Comparison of ENCODE assay signal across 8 mouse cellular contexts in genomic region chr2:168525391-168526154, GRCm38 (mm10).
DNase-seq lines count a peak whose midpoint lies in the region; ATAC-seq and TF ChIP-seq lines count a peak whose summit lies in the region.

No protein-coding gene starts in this region.

- peak overlapping the region; percentile 17 for H3K4me3 ChIP-seq in lung, embryonic 14.5 days (ENCODE audit: low read depth, low read length)
- peak overlapping the region; percentile 20 for H3K4me3 ChIP-seq in embryonic facial prominence, embryonic 14.5 days (ENCODE audit: low read depth, low read length)
- peak overlapping the region; percentile 21 for H3K4me3 ChIP-seq in limb, embryonic 12.5 days (replicated peaks)

- ATAC-seq in lung, embryonic 14.5 days (ENCODE audit: insufficient read depth): peak; percentile 22; the same call in 1 of the 2 replicates
- ATAC-seq in embryonic facial prominence, embryonic 14.5 days (ENCODE audit: low read depth): peak; percentile 37
- peak; percentile 27; the same call in 1 of the 2 replicates for ATAC-seq in limb, embryonic 12.5 days (ENCODE audit: insufficient number of reproducible peaks, insufficient read depth, low FRiP score, low TSS enrichment, low read depth)

- H3K9me3 ChIP-seq in lung, embryonic 14.5 days (ENCODE audit: low read depth, low read length): no peaks in the 10 kb centered on the region
- H3K9me3 ChIP-seq in embryonic facial prominence, embryonic 14.5 days (ENCODE audit: control insufficient read depth, low read length): no peaks in the 10 kb centered on the region; the same call in 1 of the 2 replicates
- H3K9me3 ChIP-seq in limb, embryonic 12.5 days: peaks cover 4% of the 10 kb centered on the region; the same call in 1 of the 2 replicates

- peak; percentile 51 for DNase-seq in lung, embryonic 14.5 days
- no peak for DNase-seq in lung, postnatal 25 days (ENCODE audit: low spot score)
- peak; percentile 60 for DNase-seq in embryonic facial prominence, embryonic 14.5 days (ENCODE audit: low spot score)
- peak; percentile 27 for DNase-seq in retina, postnatal 7 days (ENCODE audit: low read depth, low spot score)
- no peak for DNase-seq in T-cell, adult 2 months (ENCODE audit: low spot score)
- no peak for DNase-seq in kidney, adult 11 months
- DNase-seq in right cerebral cortex, postnatal 14 days: no peak

- WGBS in lung, embryonic 14.5 days: 9% methylated on average over 17 of the region's 17 CpGs
- WGBS in embryonic facial prominence, embryonic 14.5 days: 9% methylated on average over 17 of the region's 17 CpGs
- WGBS in limb, embryonic 12.5 days: 9% methylated on average over 17 of the region's 17 CpGs

- H3K9ac ChIP-seq in lung, embryonic 14.5 days: peak overlapping the region; percentile 4; the same call in 1 of the 2 replicates
- peak overlapping the region; percentile 45; the same call in 1 of the 2 replicates for H3K9ac ChIP-seq in embryonic facial prominence, embryonic 14.5 days (ENCODE audit: low read depth, low read length)
- no peak overlapping the region for H3K9ac ChIP-seq in limb, embryonic 12.5 days (replicated peaks)

- peak overlapping the region; percentile 61 for H3K4me2 ChIP-seq in lung, embryonic 14.5 days
- peak overlapping the region; percentile 61 for H3K4me2 ChIP-seq in embryonic facial prominence, embryonic 14.5 days (ENCODE audit: low read depth, low read length)
- peak overlapping the region; percentile 45 for H3K4me2 ChIP-seq in limb, embryonic 12.5 days

- no peak for TF ChIP-seq CTCF in lung, embryonic 14.5 days (IDR thresholded peaks at IDR 0.05; ENCODE audit: low read depth)

- no peaks in the 10 kb centered on the region for H3K36me3 ChIP-seq in lung, embryonic 14.5 days (ENCODE audit: insufficient read depth)
- no peaks in the 10 kb centered on the region for H3K36me3 ChIP-seq in embryonic facial prominence, embryonic 14.5 days (ENCODE audit: control insufficient read depth, insufficient read depth, low read length)
- no peaks in the 10 kb centered on the region; the same call in none of the 2 replicates for H3K36me3 ChIP-seq in limb, embryonic 12.5 days

- H3K27me3 ChIP-seq in lung, embryonic 14.5 days (ENCODE audit: insufficient read depth, low read length): no peaks in the 10 kb centered on the region
- no peaks in the 10 kb centered on the region for H3K27me3 ChIP-seq in embryonic facial prominence, embryonic 14.5 days (replicated peaks; ENCODE audit: control insufficient read depth, insufficient read depth, low read length)
- 0 out of 2 replicates have a peak, but pooled peaks cover 8% of the 10 kb centered on the region for H3K27me3 ChIP-seq in limb, embryonic 12.5 days

- peaks cover 22% of the 10 kb centered on the region for H3K4me1 ChIP-seq in lung, embryonic 14.5 days (ENCODE audit: insufficient read depth)
- peaks cover 14% of the 10 kb centered on the region for H3K4me1 ChIP-seq in embryonic facial prominence, embryonic 14.5 days (ENCODE audit: control insufficient read depth, insufficient read depth, low read length)
- peaks cover 49% of the 10 kb centered on the region for H3K4me1 ChIP-seq in limb, embryonic 12.5 days (replicated peaks)

- peak overlapping the region; percentile 79 for H3K27ac ChIP-seq in lung, embryonic 14.5 days (ENCODE audit: low read depth)
- H3K27ac ChIP-seq in embryonic facial prominence, embryonic 14.5 days (replicated peaks; ENCODE audit: low read depth, low read length): peak overlapping the region; percentile 68; the same call in 1 of the 2 replicates
- H3K27ac ChIP-seq in limb, embryonic 12.5 days: peak overlapping the region; percentile 78

Comparison
In these comparisons a context has a peak if more than half of its experiments do, and no peak if none do; other contexts are left out.
1. DNase-seq: peak in lung, embryonic 14.5 days (single experiment), embryonic facial prominence, embryonic 14.5 days (single experiment) and retina, postnatal 7 days (single experiment); none in lung, postnatal 25 days (single experiment), T-cell, adult 2 months (single experiment), kidney, adult 11 months (single experiment) and right cerebral cortex, postnatal 14 days (single experiment).
2. Peak in every context shown above with its lines, with median percentiles within 50 percentile points of each other: ATAC-seq, H3K27ac ChIP-seq, H3K4me2 ChIP-seq and H3K4me3 ChIP-seq.